Comparison of ENCODE assay signal across 8 mouse cellular contexts in genomic region chr12:113186326-113187010, GRCm38 (mm10). TPM values are rescaled to one million over a fixed set of nuclear protein-coding genes. Genes with fewer than 3 reads are reported as not detected.
A peak's percentile ranks its signal among the peaks of the same experiment; 100 is the strongest.
DNase-seq lines count a peak whose midpoint lies in the region; ATAC-seq and TF ChIP-seq lines count a peak whose summit lies in the region.

No protein-coding gene starts in this region.

- 30% methylated on average over 12 of the region's 12 CpGs for WGBS in thymus, adult 2 months
- 41% methylated on average over 12 of the region's 12 CpGs for WGBS in limb, embryonic 11.5 days
- 43% methylated on average over 12 of the region's 12 CpGs for WGBS in stomach, embryonic 15.5 days

- no peaks in the 10 kb centered on the region for H3K9me3 ChIP-seq in limb, embryonic 11.5 days (ENCODE audit: control insufficient read depth, low read length)
- H3K9me3 ChIP-seq in stomach, embryonic 15.5 days = no peaks in the 10 kb centered on the region

- peak; percentile 57 for DNase-seq in cerebellum, adult 11-12 months
- DNase-seq in thymus, adult 2 months = no peak
- no peak for DNase-seq in thymus, adult 18-20 months
- DNase-seq in limb, embryonic 11.5 days (ENCODE audit: low spot score) = no peak
- DNase-seq in yolk sac, embryonic 10.5 days (ENCODE audit: low spot score) = no peak
- no peak for DNase-seq in kidney, postnatal 36 days

- H3K27me3 ChIP-seq in thymus, adult 2 months (ENCODE audit: control insufficient read depth, insufficient read depth, low read length) = no peaks in the 10 kb centered on the region
- H3K27me3 ChIP-seq in limb, embryonic 11.5 days (ENCODE audit: control insufficient read depth, insufficient read depth, low read length) = peaks cover 7% of the 10 kb centered on the region; the same call in 1 of the 2 replicates
- H3K27me3 ChIP-seq in stomach, embryonic 15.5 days (replicated peaks) = peaks cover 27% of the 10 kb centered on the region

- TF ChIP-seq POLR2A in thymus, adult 2 months (IDR thresholded peaks at IDR 0.05; ENCODE audit: control insufficient read depth, extremely low read depth, insufficient read depth, low read length, poor library complexity) = no peak

- no peak for ATAC-seq in cerebellum, adult (ENCODE audit: insufficient number of reproducible peaks, low FRiP score, low TSS enrichment)
- no peak for ATAC-seq in limb, embryonic 11.5 days (ENCODE audit: insufficient number of reproducible peaks, low FRiP score, low TSS enrichment, low read depth)
- ATAC-seq in stomach, embryonic 15.5 days (ENCODE audit: insufficient read depth, low FRiP score, low read depth) = no peak

- H3K4me3 ChIP-seq in thymus, adult 2 months (ENCODE audit: control insufficient read depth, insufficient read depth, low read length) = peak overlapping the region; percentile 53
- peak overlapping the region; percentile 62 for H3K4me3 ChIP-seq in limb, embryonic 11.5 days (ENCODE audit: low read depth, low read length)
- peak overlapping the region; percentile 61 for H3K4me3 ChIP-seq in stomach, embryonic 15.5 days (replicated peaks)

- peaks cover 35% of the 10 kb centered on the region for H3K4me1 ChIP-seq in thymus, adult 2 months (replicated peaks; ENCODE audit: control insufficient read depth, insufficient read depth, low read length)
- H3K4me1 ChIP-seq in limb, embryonic 11.5 days (ENCODE audit: control insufficient read depth, insufficient read depth, low read length) = peaks cover 10% of the 10 kb centered on the region; the same call in 1 of the 2 replicates
- H3K4me1 ChIP-seq in stomach, embryonic 15.5 days = peaks cover 29% of the 10 kb centered on the region

- peak overlapping the region; percentile 85 for H3K9ac ChIP-seq in limb, embryonic 11.5 days (ENCODE audit: low read length)
- H3K9ac ChIP-seq in stomach, embryonic 15.5 days = peak overlapping the region; percentile 34; the same call in 1 of the 2 replicates

- no peak for TF ChIP-seq CTCF in thymus, adult 2 months (IDR thresholded peaks at IDR 0.05; ENCODE audit: borderline replicate concordance, control insufficient read depth, extremely low read depth, insufficient read depth, low read length, poor library complexity)

- no peak overlapping the region for H3K27ac ChIP-seq in thymus, adult 2 months (ENCODE audit: control insufficient read depth, insufficient read depth, low read length)
- H3K27ac ChIP-seq in limb, embryonic 11.5 days (replicated peaks; ENCODE audit: low read depth, low read length) = no peak overlapping the region
- H3K27ac ChIP-seq in stomach, embryonic 15.5 days = no peak overlapping the region

- H3K36me3 ChIP-seq in thymus, adult 2 months (ENCODE audit: control insufficient read depth, insufficient read depth, low read length) = no peaks in the 10 kb centered on the region
- no peaks in the 10 kb centered on the region; the same call in 1 of the 2 replicates for H3K36me3 ChIP-seq in limb, embryonic 11.5 days (ENCODE audit: control insufficient read depth, insufficient read depth, low read length)
- H3K36me3 ChIP-seq in stomach, embryonic 15.5 days = 0 out of 2 replicates have a peak, but pooled peaks cover 4% of the 10 kb centered on the region

- H3K4me2 ChIP-seq in limb, embryonic 11.5 days (ENCODE audit: low read depth, severe bottlenecking) = peak overlapping the region; percentile 89
- peak overlapping the region; percentile 90 for H3K4me2 ChIP-seq in stomach, embryonic 15.5 days

RNA-seq across cellular contexts. Expression of gene Tmem121, which starts 0.7 kb away (rescaled TPM):
- polyA plus RNA-seq in thymus, adult 2 months (2012; rRNA removed) = 47.6 and 60.9 TPM in 2 replicates
- polyA plus RNA-seq in limb, embryonic 11.5 days (2014; fragmentation: Nextera tagmentation; extraction: Ambion mirVana) = 8.0 and 12.0 TPM in 2 replicates
- polyA plus RNA-seq in stomach, embryonic 15.5 days (2015; fragmentation: Nextera tagmentation; extraction: Ambion mirVana) = 8.4 and 10.5 TPM in 2 replicates

RNA-seq across cellular contexts. Expression of gene Tedc1, which starts 30.2 kb away (rescaled TPM):
- polyA plus RNA-seq in thymus, adult 2 months (2012; rRNA removed) = 96.2 and 125 TPM in 2 replicates
- polyA plus RNA-seq in limb, embryonic 11.5 days (2014; fragmentation: Nextera tagmentation; extraction: Ambion mirVana) = 39.9 and 41.3 TPM in 2 replicates
- 26.0 and 32.1 TPM in 2 replicates for polyA plus RNA-seq in stomach, embryonic 15.5 days (2015; fragmentation: Nextera tagmentation; extraction: Ambion mirVana)

RNA-seq across cellular contexts. Expression of gene Crip1, which starts 40.4 kb away (rescaled TPM):
- polyA plus RNA-seq in thymus, adult 2 months (2012; rRNA removed) = 904 and 1,218 TPM in 2 replicates
- polyA plus RNA-seq in limb, embryonic 11.5 days (2014; fragmentation: Nextera tagmentation; extraction: Ambion mirVana) = 56.2 and 62.8 TPM in 2 replicates
- 312 and 313 TPM in 2 replicates for polyA plus RNA-seq in stomach, embryonic 15.5 days (2015; fragmentation: Nextera tagmentation; extraction: Ambion mirVana)

RNA-seq across cellular contexts. Expression of gene Crip2, which starts 46.4 kb away (rescaled TPM):
- 95.9 and 282 TPM in 2 replicates for polyA plus RNA-seq in thymus, adult 2 months (2012; rRNA removed)
- 49.7 and 53.8 TPM in 2 replicates for polyA plus RNA-seq in limb, embryonic 11.5 days (2014; fragmentation: Nextera tagmentation; extraction: Ambion mirVana)
- 125 and 130 TPM in 2 replicates for polyA plus RNA-seq in stomach, embryonic 15.5 days (2015; fragmentation: Nextera tagmentation; extraction: Ambion mirVana)
